Mouse (Mus musculus): ENCODE measurements around the gene Gnas. TPM values are rescaled to one million over a fixed set of nuclear protein-coding genes. Genes with fewer than 3 reads are reported as not detected.
A peak's percentile ranks its signal among the peaks of the same experiment; 100 is the strongest.

Gene Gnas
- polyA plus RNA-seq, 1 experiment from 2014 or later, result 402 TPM

- ATAC-seq, result peak; percentile 7
- H3K4me2 ChIP-seq (ENCODE audit: low read depth, low read length), result peak overlapping the region; percentile 73
- no peaks in the 10 kb centered on the region for H3K27me3 ChIP-seq (replicated peaks; ENCODE audit: control insufficient read depth, insufficient read depth, low read length)
- peaks cover 3% of the 10 kb centered on the region; the same call in 1 of the 2 replicates for H3K9me3 ChIP-seq (ENCODE audit: control insufficient read depth, low read length)
- H3K4me1 ChIP-seq (ENCODE audit: control insufficient read depth, insufficient read depth, low read length), result peaks cover 19% of the 10 kb centered on the region
- 19% methylated on average over 54 of the region's 58 CpGs for WGBS
- H3K9ac ChIP-seq (ENCODE audit: low read depth, low read length), result peak overlapping the region; percentile 100
- peak overlapping the region; percentile 99 for H3K27ac ChIP-seq (ENCODE audit: low read length)
- no peaks in the 10 kb centered on the region for H3K36me3 ChIP-seq (ENCODE audit: control insufficient read depth, insufficient read depth, low read length)
- H3K4me3 ChIP-seq (ENCODE audit: low read length), result peak overlapping the region; percentile 98
Observed at GRCm38 (mm10) chr2:174328926-174329662, 45.0 kb downstream of the Gnas start.

- Histone ChIP-seq H3K4me3 (ENCODE audit: low read length) (peak overlapping the region; percentile 98), H3K27ac (ENCODE audit: low read length) (peak overlapping the region; percentile 99), H3K9ac (ENCODE audit: low read depth, low read length) (peak overlapping the region; percentile 100), H3K4me2 (ENCODE audit: low read depth, low read length) (peak overlapping the region; percentile 73), H3K9me3 (ENCODE audit: control insufficient read depth, low read length) (peaks cover 3% of the 10 kb centered on the region; the same call in 1 of the 2 replicates), H3K4me1 (ENCODE audit: control insufficient read depth, insufficient read depth, low read length) (peaks cover 25% of the 10 kb centered on the region), H3K36me3 (ENCODE audit: control insufficient read depth, insufficient read depth, low read length) (no peaks in the 10 kb centered on the region), H3K27me3 (replicated peaks; ENCODE audit: control insufficient read depth, insufficient read depth, low read length) (no peaks in the 10 kb centered on the region)
- WGBS, result under 1% methylated on average over 87 of the region's 131 CpGs
- peak; percentile 77 for ATAC-seq
Observed at GRCm38 (mm10) chr2:174329663-174330615, 45.8 kb downstream of the Gnas start.

- Histone ChIP-seq H3K9ac (ENCODE audit: low read depth, low read length) (peak overlapping the region; percentile 100), H3K4me2 (ENCODE audit: low read depth, low read length) (peak overlapping the region; percentile 73), H3K27ac (ENCODE audit: low read length) (peak overlapping the region; percentile 99), H3K4me3 (ENCODE audit: low read length) (peak overlapping the region; percentile 98), H3K9me3 (ENCODE audit: control insufficient read depth, low read length) (peaks cover 3% of the 10 kb centered on the region; the same call in 1 of the 2 replicates), H3K4me1 (ENCODE audit: control insufficient read depth, insufficient read depth, low read length) (peaks cover 33% of the 10 kb centered on the region), H3K27me3 (replicated peaks; ENCODE audit: control insufficient read depth, insufficient read depth, low read length) (no peaks in the 10 kb centered on the region), H3K36me3 (ENCODE audit: control insufficient read depth, insufficient read depth, low read length) (no peaks in the 10 kb centered on the region)
- under 1% methylated on average over 45 of the region's 48 CpGs for WGBS
- peak; percentile 54 for ATAC-seq
Observed at GRCm38 (mm10) chr2:174330616-174331191, 46.6 kb downstream of the Gnas start.

- Histone ChIP-seq H3K4me2 (ENCODE audit: low read depth, low read length) (peak overlapping the region; percentile 73), H3K4me3 (ENCODE audit: low read length) (peak overlapping the region; percentile 98), H3K4me1 (ENCODE audit: control insufficient read depth, insufficient read depth, low read length) (peaks cover 38% of the 10 kb centered on the region), H3K9ac (ENCODE audit: low read depth, low read length) (peak overlapping the region; percentile 100), H3K9me3 (ENCODE audit: control insufficient read depth, low read length) (peaks cover 3% of the 10 kb centered on the region; the same call in 1 of the 2 replicates), H3K36me3 (ENCODE audit: control insufficient read depth, insufficient read depth, low read length) (no peaks in the 10 kb centered on the region), H3K27ac (ENCODE audit: low read length) (peak overlapping the region; percentile 99), H3K27me3 (replicated peaks; ENCODE audit: control insufficient read depth, insufficient read depth, low read length) (no peaks in the 10 kb centered on the region)
- WGBS, result 18% methylated on average over 12 of the region's 12 CpGs
- no peak for ATAC-seq
Observed at GRCm38 (mm10) chr2:174331282-174332030, 47.3 kb downstream of the Gnas start.

- no peak for ATAC-seq
- peaks cover 41% of the 10 kb centered on the region for H3K4me1 ChIP-seq (ENCODE audit: control insufficient read depth, insufficient read depth, low read length)
- H3K9me3 ChIP-seq (ENCODE audit: control insufficient read depth, low read length), result no peaks in the 10 kb centered on the region; the same call in 1 of the 2 replicates
- 39% methylated on average over 7 of the region's 7 CpGs for WGBS
- H3K4me2 ChIP-seq (ENCODE audit: low read depth, low read length), result peak overlapping the region; percentile 42
- no peaks in the 10 kb centered on the region for H3K27me3 ChIP-seq (replicated peaks; ENCODE audit: control insufficient read depth, insufficient read depth, low read length)
- H3K27ac ChIP-seq (ENCODE audit: low read length), result no peak overlapping the region
- 0 out of 2 replicates have a peak overlapping the region, but pooled peaks have one; percentile 0 for H3K4me3 ChIP-seq (ENCODE audit: low read length)
- no peaks in the 10 kb centered on the region for H3K36me3 ChIP-seq (ENCODE audit: control insufficient read depth, insufficient read depth, low read length)
- H3K9ac ChIP-seq (ENCODE audit: low read depth, low read length), result no peak overlapping the region
Observed at GRCm38 (mm10) chr2:174333239-174333890, 49.2 kb downstream of the Gnas start.

GRCm38 (mm10) chr2:174334415-174334814, 50.3 kb downstream of the Gnas start:
- WGBS, result 61% methylated on average over 10 of the region's 10 CpGs
- H3K4me3 ChIP-seq (ENCODE audit: low read length), result no peak overlapping the region
- no peak overlapping the region for H3K27ac ChIP-seq (ENCODE audit: low read length)

GRCm38 (mm10) chr2:174337275-174337674, 53.2 kb downstream of the Gnas start:
- Histone ChIP-seq H3K4me3 (ENCODE audit: low read length) (no peak overlapping the region), H3K4me2 (ENCODE audit: low read depth, low read length) (no peak overlapping the region), H3K9me3 (ENCODE audit: control insufficient read depth, low read length) (no peaks in the 10 kb centered on the region), H3K27ac (ENCODE audit: low read length) (no peak overlapping the region), H3K9ac (ENCODE audit: low read depth, low read length) (no peak overlapping the region), H3K27me3 (replicated peaks; ENCODE audit: control insufficient read depth, insufficient read depth, low read length) (no peaks in the 10 kb centered on the region), H3K4me1 (ENCODE audit: control insufficient read depth, insufficient read depth, low read length) (peaks cover 52% of the 10 kb centered on the region), H3K36me3 (ENCODE audit: control insufficient read depth, insufficient read depth, low read length) (0 out of 2 replicates have a peak, but pooled peaks cover 3% of the 10 kb centered on the region)
- WGBS, result 81% methylated on average over 13 of the region's 13 CpGs
- no peak for ATAC-seq

More at GRCm38 (mm10) chr2:174334415-174334814, 50.3 kb downstream of the Gnas start:
- no peaks in the 10 kb centered on the region for H3K36me3 ChIP-seq (ENCODE audit: control insufficient read depth, insufficient read depth, low read length)
- H3K9me3 ChIP-seq (ENCODE audit: control insufficient read depth, low read length), result no peaks in the 10 kb centered on the region
- H3K4me1 ChIP-seq (ENCODE audit: control insufficient read depth, insufficient read depth, low read length), result peaks cover 39% of the 10 kb centered on the region
- no peak overlapping the region; the same call in 1 of the 2 replicates for H3K9ac ChIP-seq (ENCODE audit: low read depth, low read length)
- peak overlapping the region; percentile 7; the same call in 1 of the 2 replicates for H3K4me2 ChIP-seq (ENCODE audit: low read depth, low read length)
- ATAC-seq, result no peak
- no peaks in the 10 kb centered on the region for H3K27me3 ChIP-seq (replicated peaks; ENCODE audit: control insufficient read depth, insufficient read depth, low read length)

- Histone ChIP-seq H3K4me2 (ENCODE audit: low read depth, low read length) (no peak overlapping the region), H3K27ac (ENCODE audit: low read length) (no peak overlapping the region), H3K9ac (ENCODE audit: low read depth, low read length) (no peak overlapping the region), H3K36me3 (ENCODE audit: control insufficient read depth, insufficient read depth, low read length) (peaks cover 5% of the 10 kb centered on the region), H3K9me3 (ENCODE audit: control insufficient read depth, low read length) (no peaks in the 10 kb centered on the region), H3K4me1 (ENCODE audit: control insufficient read depth, insufficient read depth, low read length) (peaks cover 56% of the 10 kb centered on the region), H3K27me3 (replicated peaks; ENCODE audit: control insufficient read depth, insufficient read depth, low read length) (no peaks in the 10 kb centered on the region), H3K4me3 (ENCODE audit: low read length) (no peak overlapping the region)
- 90% methylated on average over 1 of the region's 1 CpGs for WGBS
- ATAC-seq, result no peak
Observed at GRCm38 (mm10) chr2:174339701-174340100, 55.6 kb downstream of the Gnas start.
